Mouse (Mus musculus) induced T-regulatory cell, adult 2 months (primary cell): ENCODE measurements around the gene Oog2.
"Not testable (repeated sequence)": the region's sequence is repeated elsewhere in the genome, so short reads cannot be mapped to it uniquely, and the experiment has no call there.

Experiments used
- DNase-seq: peaks from one replicate; pipeline ENCODE4 v3.0.0-alpha.2; 2012; ENCODE audit warnings: low read depth

Gene Oog2

DNA sequence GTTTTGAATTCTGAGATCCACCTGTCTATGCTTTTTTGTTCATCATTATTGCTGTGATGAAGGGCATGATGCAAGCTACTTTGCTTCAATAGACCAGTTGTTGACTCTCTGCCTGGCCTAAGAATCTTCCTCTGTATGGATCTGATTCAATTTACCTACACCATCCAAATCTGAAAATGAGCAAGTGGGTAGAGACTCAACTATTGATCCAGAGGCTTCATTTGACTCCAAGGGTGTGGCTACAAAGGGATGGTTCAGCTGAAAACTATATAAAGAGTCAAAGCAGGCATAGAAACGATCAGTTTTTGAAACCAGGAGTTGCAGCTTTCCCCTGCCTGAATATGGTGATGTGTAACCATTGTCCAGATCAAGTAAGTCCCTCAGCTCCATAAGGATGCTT lies at the start of gene Oog2:
TSS of gene Oog2 (plus strand) at position 301 of the 400 bp plus-strand sequence.
- no peak for DNase-seq

DNA sequence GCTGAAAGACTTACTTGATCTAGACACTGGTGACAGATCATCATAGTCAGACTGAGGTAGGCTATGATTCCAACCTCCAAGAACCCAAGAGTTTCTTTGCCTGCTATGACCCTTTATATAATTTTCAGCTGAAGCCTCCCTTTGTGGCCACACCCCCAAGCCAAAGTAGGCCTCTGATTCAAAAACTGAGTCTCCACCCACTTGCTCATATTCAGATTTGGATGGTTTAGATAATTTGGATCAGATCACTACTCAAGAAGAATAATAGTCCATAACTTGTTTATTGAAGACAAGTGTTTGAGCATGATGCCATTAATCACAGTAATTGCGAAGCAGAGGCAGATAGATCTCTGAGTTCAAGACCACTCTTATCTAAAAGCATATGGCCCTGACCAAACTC lies 28.0 kb upstream of the Oog2 start, which contains the start of gene Oog3:
TSS of gene Oog3 (minus strand) at position 101 of the 400 bp plus-strand sequence.
- DNase-seq = no peak

DNA sequence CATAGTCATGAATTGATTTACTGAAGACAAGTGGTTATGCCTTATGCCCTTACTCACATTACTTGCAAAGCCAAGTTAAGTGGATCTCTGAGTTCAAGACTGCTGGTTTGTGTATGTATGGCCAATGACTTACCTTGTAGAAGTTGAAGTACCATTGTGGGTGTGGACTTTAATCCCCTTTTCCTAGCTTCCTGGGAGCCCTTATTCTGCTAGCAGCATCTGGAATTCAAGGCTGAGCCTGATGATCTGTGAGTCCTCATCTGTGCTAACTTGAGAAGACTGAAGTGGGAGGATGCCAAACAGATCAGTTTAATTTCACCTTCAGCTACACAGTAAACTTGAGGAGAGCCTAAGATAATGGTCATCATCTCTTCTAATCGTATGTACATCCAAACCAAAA lies 22.7 kb downstream of the Oog2 start, which contains the start of gene C87977:
TSS of gene C87977 (minus strand) at position 101 of the 400 bp plus-strand sequence.
- DNase-seq = not testable (repeated sequence)
